Comparison of ENCODE assay signal across 8 mouse cellular contexts in genomic region chr14:105328397-105329302, GRCm38 (mm10).
A peak's percentile ranks its signal among the peaks of the same experiment; 100 is the strongest.
DNase-seq lines count a peak whose midpoint lies in the region; ATAC-seq and TF ChIP-seq lines count a peak whose summit lies in the region.

No protein-coding gene starts in this region.

- intact Hi-C loops in left cerebral cortex, postnatal 14 days (cut with DNase I): no loop called here

- TF ChIP-seq CTCF in intestine, postnatal 0 days (IDR thresholded peaks at IDR 0.05; ENCODE audit: low read depth): no peak

- ATAC-seq in erythroblast, adult 5-6 weeks (replicated peaks; ENCODE audit: low FRiP score, poor library complexity, severe bottlenecking): no peak
- peak; percentile 84 for ATAC-seq in embryonic facial prominence, embryonic 12.5 days (ENCODE audit: insufficient number of reproducible peaks, insufficient read depth, low FRiP score, low TSS enrichment)
- ATAC-seq in intestine, postnatal 0 days: peak; percentile 75

- peak overlapping the region; percentile 43 for H3K4me2 ChIP-seq in embryonic facial prominence, embryonic 12.5 days (replicated peaks)
- H3K4me2 ChIP-seq in intestine, postnatal 0 days (replicated peaks; ENCODE audit: low read depth): peak overlapping the region; percentile 58

- 11% methylated on average over 13 of the region's 13 CpGs for WGBS in embryonic facial prominence, embryonic 12.5 days
- WGBS in intestine, postnatal 0 days: 3% methylated on average over 13 of the region's 13 CpGs

- H3K4me1 ChIP-seq in erythroblast, embryonic 14.5 days (ENCODE audit: control insufficient read depth): peaks cover 10% of the 10 kb centered on the region
- peaks cover 7% of the 10 kb centered on the region for H3K4me1 ChIP-seq in embryonic facial prominence, embryonic 12.5 days
- no peaks in the 10 kb centered on the region; the same call in 1 of the 2 replicates for H3K4me1 ChIP-seq in intestine, postnatal 0 days (replicated peaks; ENCODE audit: control insufficient read depth, insufficient read depth, low read length)
- H3K4me1 ChIP-seq in megakaryocyte, embryonic 14.5 days: peaks cover 20% of the 10 kb centered on the region

- H3K27me3 ChIP-seq in erythroblast, embryonic 14.5 days (ENCODE audit: control insufficient read depth): no peaks in the 10 kb centered on the region
- no peaks in the 10 kb centered on the region for H3K27me3 ChIP-seq in embryonic facial prominence, embryonic 12.5 days
- no peaks in the 10 kb centered on the region for H3K27me3 ChIP-seq in intestine, postnatal 0 days (replicated peaks; ENCODE audit: control insufficient read depth, insufficient read depth, low read length)
- H3K27me3 ChIP-seq in megakaryocyte, embryonic 14.5 days (replicated peaks): no peaks in the 10 kb centered on the region

- H3K9me3 ChIP-seq in erythroblast, embryonic 14.5 days (ENCODE audit: control insufficient read depth, low read length): peaks cover 4% of the 10 kb centered on the region; the same call in 1 of the 2 replicates
- no peaks in the 10 kb centered on the region for H3K9me3 ChIP-seq in embryonic facial prominence, embryonic 12.5 days
- H3K9me3 ChIP-seq in intestine, postnatal 0 days (ENCODE audit: control insufficient read depth): no peaks in the 10 kb centered on the region
- peaks cover 11% of the 10 kb centered on the region for H3K9me3 ChIP-seq in megakaryocyte, embryonic 14.5 days

- DNase-seq in heart, adult 11 months: peak; percentile 99
- peak; percentile 70 to 74 for DNase-seq in left cerebral cortex, postnatal 14 days (ENCODE audit: low spot score in 2 of 2)
- peak; percentile 69 for DNase-seq in right cerebral cortex, postnatal 25 days

- H3K4me3 ChIP-seq in erythroblast, embryonic 14.5 days (replicated peaks): peak overlapping the region; percentile 50
- H3K4me3 ChIP-seq in embryonic facial prominence, embryonic 12.5 days: peak overlapping the region; percentile 18; the same call in 1 of the 2 replicates
- H3K4me3 ChIP-seq in intestine, postnatal 0 days (ENCODE audit: low read depth, low read length): peak overlapping the region; percentile 24
- H3K4me3 ChIP-seq in megakaryocyte, embryonic 14.5 days (replicated peaks): peak overlapping the region; percentile 92

- no peak overlapping the region for H3K9ac ChIP-seq in embryonic facial prominence, embryonic 12.5 days
- H3K9ac ChIP-seq in intestine, postnatal 0 days (ENCODE audit: low read depth, low read length): 0 out of 2 replicates have a peak overlapping the region, but pooled peaks have one; percentile 7

- H3K27ac ChIP-seq in embryonic facial prominence, embryonic 12.5 days: peak overlapping the region; percentile 91
- peak overlapping the region; percentile 78 for H3K27ac ChIP-seq in intestine, postnatal 0 days (ENCODE audit: low read depth, low read length)

- no peaks in the 10 kb centered on the region for H3K36me3 ChIP-seq in erythroblast, embryonic 14.5 days (ENCODE audit: control insufficient read depth)
- H3K36me3 ChIP-seq in embryonic facial prominence, embryonic 12.5 days: no peaks in the 10 kb centered on the region
- H3K36me3 ChIP-seq in intestine, postnatal 0 days (ENCODE audit: control insufficient read depth, insufficient read depth): no peaks in the 10 kb centered on the region
- no peaks in the 10 kb centered on the region for H3K36me3 ChIP-seq in megakaryocyte, embryonic 14.5 days (replicated peaks; ENCODE audit: low read length)

Comparison
In these comparisons a context has a peak if more than half of its experiments do, and no peak if none do; other contexts are left out.
1. H3K4me3 ChIP-seq: peak in every context shown above with its lines; median percentile 92 in megakaryocyte, embryonic 14.5 days; 50 in erythroblast, embryonic 14.5 days; 24 in intestine, postnatal 0 days; 18 in embryonic facial prominence, embryonic 12.5 days.